Mouse (Mus musculus): ENCODE results near the gene Eps8. TPM values are rescaled to one million over a fixed set of nuclear protein-coding genes. Genes with fewer than 3 reads are reported as not detected.

The Eps8 gene
- polyA plus RNA-seq, 1 experiment: 66.0 TPM

GRCm38 (mm10) chr6:137676581-137676980 lies 21.9 kb upstream of the Eps8 start:
- TF ChIP-seq CTCF (IDR thresholded peaks at IDR 0.05; ENCODE audit: extremely low read depth, insufficient read length, insufficient replicate concordance, low read depth, low read length): no peak
- no peak for TF ChIP-seq POLR2A (IDR thresholded peaks at IDR 0.05; ENCODE audit: low read depth, low read length)
- H3K27me3 ChIP-seq (ENCODE audit: control insufficient read depth, insufficient read depth, low read length): no peaks in the 10 kb centered on the region
- no peaks in the 10 kb centered on the region; the same call in 1 of the 2 replicates for H3K4me1 ChIP-seq (ENCODE audit: control insufficient read depth, insufficient read depth, insufficient read length, low read length)
- H3K27ac ChIP-seq (ENCODE audit: insufficient read depth, low read depth, low read length): no peak overlapping the region
- H3K4me3 ChIP-seq (ENCODE audit: low read depth, low read length): no peak overlapping the region
- no peaks in the 10 kb centered on the region for H3K36me3 ChIP-seq (ENCODE audit: control insufficient read depth, insufficient read depth, low read length)
- 88% methylated on average over 12 of the region's 12 CpGs for WGBS

- H3K36me3 ChIP-seq (ENCODE audit: control insufficient read depth, insufficient read depth, low read length): no peaks in the 10 kb centered on the region
- no peaks in the 10 kb centered on the region; the same call in 1 of the 2 replicates for H3K4me1 ChIP-seq (ENCODE audit: control insufficient read depth, insufficient read depth, insufficient read length, low read length)
- H3K27me3 ChIP-seq (ENCODE audit: control insufficient read depth, insufficient read depth, low read length): no peaks in the 10 kb centered on the region
- TF ChIP-seq CTCF (IDR thresholded peaks at IDR 0.05; ENCODE audit: extremely low read depth, insufficient read length, insufficient replicate concordance, low read depth, low read length) (no peak), POLR2A (IDR thresholded peaks at IDR 0.05; ENCODE audit: low read depth, low read length) (no peak)
- no peak overlapping the region for H3K4me3 ChIP-seq (ENCODE audit: low read depth, low read length)
- H3K27ac ChIP-seq (ENCODE audit: insufficient read depth, low read depth, low read length): no peak overlapping the region
- 21% methylated on average over 5 of the region's 5 CpGs for WGBS
Measured at GRCm38 (mm10) chr6:137675556-137675955, 20.9 kb upstream of the Eps8 start.

GRCm38 (mm10) chr6:137673301-137673700 lies 18.6 kb upstream of the Eps8 start:
- H3K27me3 ChIP-seq (ENCODE audit: control insufficient read depth, insufficient read depth, low read length): no peaks in the 10 kb centered on the region
- H3K4me1 ChIP-seq (ENCODE audit: control insufficient read depth, insufficient read depth, insufficient read length, low read length): no peaks in the 10 kb centered on the region; the same call in 1 of the 2 replicates
- H3K36me3 ChIP-seq (ENCODE audit: control insufficient read depth, insufficient read depth, low read length): no peaks in the 10 kb centered on the region
- TF ChIP-seq CTCF (IDR thresholded peaks at IDR 0.05; ENCODE audit: extremely low read depth, insufficient read length, insufficient replicate concordance, low read depth, low read length) (no peak), POLR2A (IDR thresholded peaks at IDR 0.05; ENCODE audit: low read depth, low read length) (no peak)
- WGBS: 94% methylated on average over 15 of the region's 15 CpGs
- no peak overlapping the region for H3K27ac ChIP-seq (ENCODE audit: insufficient read depth, low read depth, low read length)
- H3K4me3 ChIP-seq (ENCODE audit: low read depth, low read length): no peak overlapping the region

- no peaks in the 10 kb centered on the region; the same call in 1 of the 2 replicates for H3K4me1 ChIP-seq (ENCODE audit: control insufficient read depth, insufficient read depth, insufficient read length, low read length)
- no peak overlapping the region for H3K27ac ChIP-seq (ENCODE audit: insufficient read depth, low read depth, low read length)
- WGBS: 70% methylated on average over 10 of the region's 10 CpGs
- TF ChIP-seq POLR2A (IDR thresholded peaks at IDR 0.05; ENCODE audit: low read depth, low read length) (no peak), CTCF (IDR thresholded peaks at IDR 0.05; ENCODE audit: extremely low read depth, insufficient read length, insufficient replicate concordance, low read depth, low read length) (no peak)
- H3K27me3 ChIP-seq (ENCODE audit: control insufficient read depth, insufficient read depth, low read length): no peaks in the 10 kb centered on the region
- no peak overlapping the region for H3K4me3 ChIP-seq (ENCODE audit: low read depth, low read length)
- no peaks in the 10 kb centered on the region for H3K36me3 ChIP-seq (ENCODE audit: control insufficient read depth, insufficient read depth, low read length)
Measured at GRCm38 (mm10) chr6:137671561-137671960, 16.9 kb upstream of the Eps8 start.

- Histone ChIP-seq H3K36me3 (ENCODE audit: control insufficient read depth, insufficient read depth, low read length) (no peaks in the 10 kb centered on the region), H3K27ac (ENCODE audit: insufficient read depth, low read depth, low read length) (no peak overlapping the region), H3K4me3 (ENCODE audit: low read depth, low read length) (no peak overlapping the region), H3K4me1 (ENCODE audit: control insufficient read depth, insufficient read depth, insufficient read length, low read length) (no peaks in the 10 kb centered on the region), H3K27me3 (ENCODE audit: control insufficient read depth, insufficient read depth, low read length) (no peaks in the 10 kb centered on the region)
- WGBS: 93% methylated on average over 9 of the region's 9 CpGs
- TF ChIP-seq POLR2A (IDR thresholded peaks at IDR 0.05; ENCODE audit: low read depth, low read length) (no peak), CTCF (IDR thresholded peaks at IDR 0.05; ENCODE audit: extremely low read depth, insufficient read length, insufficient replicate concordance, low read depth, low read length) (no peak)
Measured at GRCm38 (mm10) chr6:137670820-137671219, 16.1 kb upstream of the Eps8 start.

GRCm38 (mm10) chr6:137669876-137670275 lies 15.2 kb upstream of the Eps8 start:
- no peak overlapping the region for H3K27ac ChIP-seq (ENCODE audit: insufficient read depth, low read depth, low read length)
- WGBS: 81% methylated on average over 3 of the region's 3 CpGs
- no peak for TF ChIP-seq POLR2A (IDR thresholded peaks at IDR 0.05; ENCODE audit: low read depth, low read length)
- no peak for TF ChIP-seq CTCF (IDR thresholded peaks at IDR 0.05; ENCODE audit: extremely low read depth, insufficient read length, insufficient replicate concordance, low read depth, low read length)
- no peak overlapping the region for H3K4me3 ChIP-seq (ENCODE audit: low read depth, low read length)
- no peaks in the 10 kb centered on the region for H3K4me1 ChIP-seq (ENCODE audit: control insufficient read depth, insufficient read depth, insufficient read length, low read length)
- no peaks in the 10 kb centered on the region for H3K27me3 ChIP-seq (ENCODE audit: control insufficient read depth, insufficient read depth, low read length)
- H3K36me3 ChIP-seq (ENCODE audit: control insufficient read depth, insufficient read depth, low read length): no peaks in the 10 kb centered on the region

- no peaks in the 10 kb centered on the region for H3K4me1 ChIP-seq (ENCODE audit: control insufficient read depth, insufficient read depth, insufficient read length, low read length)
- H3K27me3 ChIP-seq (ENCODE audit: control insufficient read depth, insufficient read depth, low read length): no peaks in the 10 kb centered on the region
- TF ChIP-seq POLR2A (IDR thresholded peaks at IDR 0.05; ENCODE audit: low read depth, low read length): no peak
- no peak for TF ChIP-seq CTCF (IDR thresholded peaks at IDR 0.05; ENCODE audit: extremely low read depth, insufficient read length, insufficient replicate concordance, low read depth, low read length)
- H3K27ac ChIP-seq (ENCODE audit: insufficient read depth, low read depth, low read length): no peak overlapping the region
- H3K4me3 ChIP-seq (ENCODE audit: low read depth, low read length): no peak overlapping the region
- H3K36me3 ChIP-seq (ENCODE audit: control insufficient read depth, insufficient read depth, low read length): no peaks in the 10 kb centered on the region
- 98% methylated on average over 1 of the region's 1 CpGs for WGBS
Measured at GRCm38 (mm10) chr6:137669433-137669832, 14.8 kb upstream of the Eps8 start.
